8 mouse cellular contexts compared by ENCODE assay signal in genomic region chr2:13855510-13855909, GRCm38 (mm10).
DNase-seq lines count a peak whose midpoint lies in the region; ATAC-seq lines count a peak whose summit lies in the region.

No protein-coding gene starts in this region.

- no peak overlapping the region for H3K27ac ChIP-seq in midbrain, embryonic 14.5 days (replicated peaks; ENCODE audit: low read depth, low read length)
- H3K27ac ChIP-seq in midbrain, embryonic 15.5 days = no peak overlapping the region

- H3K9ac ChIP-seq in midbrain, embryonic 14.5 days (replicated peaks; ENCODE audit: low read length) = no peak overlapping the region
- no peak overlapping the region for H3K9ac ChIP-seq in midbrain, embryonic 15.5 days

- H3K4me1 ChIP-seq in midbrain, embryonic 14.5 days (ENCODE audit: control insufficient read depth, insufficient read depth, low read length) = no peaks in the 10 kb centered on the region
- no peaks in the 10 kb centered on the region for H3K4me1 ChIP-seq in midbrain, embryonic 15.5 days

- WGBS in midbrain, embryonic 14.5 days = 71% methylated on average over 3 of the region's 3 CpGs
- WGBS in midbrain, embryonic 15.5 days = 68% methylated on average over 3 of the region's 3 CpGs

- no peak overlapping the region for H3K4me2 ChIP-seq in midbrain, embryonic 14.5 days (ENCODE audit: low read length)
- no peak overlapping the region for H3K4me2 ChIP-seq in midbrain, embryonic 15.5 days

- no peak overlapping the region for H3K4me3 ChIP-seq in midbrain, embryonic 14.5 days (replicated peaks; ENCODE audit: low read depth, low read length)
- H3K4me3 ChIP-seq in midbrain, embryonic 15.5 days = no peak overlapping the region

- H3K36me3 ChIP-seq in midbrain, embryonic 14.5 days (ENCODE audit: control insufficient read depth, insufficient read depth, low read length) = no peaks in the 10 kb centered on the region
- no peaks in the 10 kb centered on the region for H3K36me3 ChIP-seq in midbrain, embryonic 15.5 days (replicated peaks)

- intact Hi-C loops in gastrocnemius, postnatal 36 days (cut with DNase I) = no loop called here

- no peak for ATAC-seq in midbrain, embryonic 14.5 days (ENCODE audit: low FRiP score, low TSS enrichment)
- ATAC-seq in midbrain, embryonic 15.5 days (replicated peaks) = no peak
- peak; percentile 51; the same call in 1 of the 2 replicates for ATAC-seq in neutrophil, adult 5-6 weeks (ENCODE audit: extremely low read depth, insufficient number of reproducible peaks, low FRiP score, poor library complexity, severe bottlenecking)

- H3K27me3 ChIP-seq in midbrain, embryonic 14.5 days (ENCODE audit: control insufficient read depth, insufficient read depth, low read length) = no peaks in the 10 kb centered on the region
- H3K27me3 ChIP-seq in midbrain, embryonic 15.5 days (replicated peaks) = no peaks in the 10 kb centered on the region

- peak; percentile 6 for DNase-seq in gastrocnemius, postnatal 10 days
- no peak for DNase-seq in gastrocnemius, postnatal 36 days
- DNase-seq in midbrain, embryonic 14.5 days = peak; percentile 35
- DNase-seq in adrenal gland, postnatal 25 days = peak; percentile 13
- no peak for DNase-seq in urinary bladder, adult 2 months (ENCODE audit: low spot score)
- DNase-seq in ovary, postnatal 14 days (ENCODE audit: low spot score) = no peak

- no peaks in the 10 kb centered on the region for H3K9me3 ChIP-seq in midbrain, embryonic 14.5 days (ENCODE audit: control insufficient read depth, low read length)
- H3K9me3 ChIP-seq in midbrain, embryonic 15.5 days = no peaks in the 10 kb centered on the region

Comparison
In these comparisons a context has a peak if more than half of its experiments do, and no peak if none do; other contexts are left out.
1. DNase-seq: peak in gastrocnemius, postnatal 10 days (single experiment), midbrain, embryonic 14.5 days (single experiment) and adrenal gland, postnatal 25 days (single experiment); none in gastrocnemius, postnatal 36 days (0 of 2), urinary bladder, adult 2 months (single experiment) and ovary, postnatal 14 days (single experiment).